Mouse (Mus musculus): ENCODE data around the gene Dennd2a.
A peak's percentile ranks its signal among the peaks of the same experiment; 100 is the strongest.

Dennd2a gene

DNA sequence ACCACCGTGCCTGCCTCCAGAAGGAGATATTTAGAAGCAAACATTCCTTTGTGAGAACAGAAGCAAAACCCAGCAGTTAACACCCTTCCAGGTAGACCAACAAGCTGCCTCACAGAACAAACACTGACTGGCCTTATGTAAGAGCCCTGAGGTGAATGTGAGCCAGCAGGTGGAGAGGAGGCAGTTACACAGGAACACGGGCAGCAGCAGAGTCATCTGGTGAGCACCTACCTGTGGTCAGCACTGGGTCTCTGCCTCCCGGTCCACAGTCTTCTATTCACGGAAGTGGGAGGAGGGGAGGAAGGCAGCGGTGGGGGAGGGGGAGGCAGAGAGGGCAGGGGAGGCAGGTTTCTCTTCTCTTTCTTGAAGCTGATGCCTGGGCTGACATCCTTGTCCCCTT, 35.2 kb downstream of the Dennd2a start:
- DNase-seq (ENCODE audit: low read depth in 2 of 2, low spot score in 2 of 2), result no peak

DNA sequence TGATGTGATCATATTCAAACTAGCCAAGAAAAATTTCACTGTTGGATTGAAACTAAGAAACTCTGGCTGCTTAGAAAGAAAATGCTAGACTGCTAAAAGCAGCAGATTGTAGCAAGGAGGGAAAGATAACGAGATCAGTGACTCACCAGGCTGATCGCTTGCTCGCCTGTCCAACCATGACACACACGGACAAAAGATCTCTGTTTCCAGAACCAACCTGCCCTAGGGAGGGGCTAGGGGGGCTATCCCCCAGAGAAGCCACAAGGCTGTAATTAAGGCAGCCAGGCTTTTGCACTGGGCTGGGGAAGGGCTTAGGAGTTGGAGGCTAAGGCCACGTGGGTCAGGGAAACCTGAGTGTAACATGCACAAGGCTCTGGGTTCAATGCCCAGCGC, 41.9 kb downstream of the Dennd2a start:
- DNase-seq (ENCODE audit: low read depth in 2 of 2, low spot score in 2 of 2), result no peak

DNA sequence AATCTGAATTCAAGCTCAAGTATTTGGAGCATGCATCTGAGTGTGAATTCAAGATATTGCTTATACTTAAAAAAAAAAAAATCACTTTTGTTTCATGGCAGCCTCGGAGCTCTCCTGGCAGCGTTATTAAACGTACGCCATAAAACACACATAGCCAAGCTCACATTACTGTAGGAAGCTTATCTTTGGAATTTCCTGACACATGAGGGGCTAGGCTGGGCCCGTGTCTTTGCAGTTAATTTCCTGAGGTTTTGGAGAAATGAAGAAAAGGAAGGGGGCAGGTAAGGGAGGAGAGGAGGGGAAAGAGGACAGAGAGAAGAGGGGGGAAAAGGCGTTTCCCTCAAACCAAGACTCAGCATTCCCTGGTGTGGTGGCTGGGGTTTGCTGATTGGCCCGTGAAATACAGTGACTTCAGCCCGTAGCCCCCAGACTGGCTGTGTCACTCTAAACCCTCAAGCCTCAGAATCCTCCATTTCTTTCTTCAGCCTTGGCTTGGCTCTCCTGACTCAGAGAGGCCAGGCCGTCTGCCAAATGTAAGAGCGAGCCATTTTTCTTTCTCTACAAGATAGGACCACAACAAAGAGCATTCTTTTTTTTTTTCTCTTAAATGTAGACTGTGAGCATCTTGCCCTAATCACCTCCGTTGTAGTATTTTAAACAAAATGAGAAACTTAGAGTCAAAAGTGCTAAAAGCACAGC, 42.5 kb downstream of the Dennd2a start:
- DNase-seq (ENCODE audit: low read depth in 2 of 2, low spot score in 2 of 2), result no peak

DNA sequence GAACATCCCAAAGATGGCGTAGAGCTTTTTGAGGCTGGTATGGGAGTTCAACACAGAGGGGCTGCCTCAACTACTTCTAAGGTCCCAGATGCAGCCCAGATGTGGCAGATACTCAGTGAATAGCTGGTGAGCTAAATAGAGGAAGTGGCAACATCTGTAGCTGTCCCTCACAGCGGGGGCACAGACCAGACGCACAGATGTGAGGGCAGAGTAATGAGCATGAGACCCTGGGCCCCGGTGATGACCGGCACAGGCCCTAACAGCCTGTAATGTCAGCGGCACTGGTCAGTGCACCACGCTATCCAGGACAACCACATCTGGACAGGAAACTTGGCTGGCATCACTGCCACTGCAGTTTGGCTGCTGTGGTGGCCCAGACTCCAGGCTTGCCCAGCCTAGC, 54.2 kb downstream of the Dennd2a start:
- no peak for DNase-seq (ENCODE audit: low read depth in 2 of 2, low spot score in 2 of 2)

DNA sequence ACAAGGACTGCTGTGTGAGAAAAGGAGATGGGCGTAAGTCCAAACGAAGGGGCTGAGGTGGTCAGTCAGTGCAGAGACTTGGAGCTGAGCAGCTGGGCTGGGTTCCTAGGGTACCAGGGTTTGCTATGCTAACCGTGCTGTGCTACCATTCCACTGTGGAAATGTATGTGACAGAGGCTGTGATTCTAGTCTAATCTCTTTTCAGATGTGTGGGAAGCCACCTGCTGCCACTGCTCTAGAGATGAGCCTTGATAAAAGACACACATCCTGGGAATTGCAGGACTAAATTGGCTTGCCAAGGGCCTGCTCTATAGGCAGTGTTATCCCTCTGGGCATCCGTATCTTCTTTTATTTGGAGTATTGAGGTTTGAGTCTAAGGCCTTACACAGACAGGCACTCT, 60.5 kb downstream of the Dennd2a start:
- no peak for DNase-seq (ENCODE audit: low read depth in 2 of 2, low spot score in 2 of 2)

DNA sequence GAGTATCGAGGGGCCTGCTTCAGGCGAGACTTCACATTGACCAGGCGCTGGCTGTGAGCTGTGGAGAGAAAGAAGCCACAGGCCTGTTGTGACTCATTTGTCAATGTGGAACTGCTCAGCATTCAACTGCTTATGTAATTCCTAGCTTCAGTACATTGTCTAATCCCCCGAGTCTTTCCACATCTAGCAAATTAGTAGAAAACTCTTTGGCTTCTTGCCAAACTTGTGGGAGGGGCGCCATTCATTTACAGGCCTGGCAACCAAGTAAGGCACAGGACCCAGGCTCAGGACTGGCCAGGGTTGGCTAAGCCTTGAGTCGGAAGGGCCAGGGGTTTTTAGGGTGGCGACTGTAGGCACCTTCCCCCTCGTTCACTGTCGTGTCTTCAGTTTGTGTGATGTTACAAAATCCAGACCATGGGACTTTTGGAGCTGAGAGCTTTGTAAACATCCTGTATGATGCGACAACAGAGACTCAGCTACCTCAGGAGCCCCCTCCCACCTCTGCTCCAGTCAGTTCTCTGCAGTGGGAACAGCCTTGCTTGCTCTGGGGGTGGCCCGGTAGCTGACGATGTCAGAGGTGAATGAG, 64.4 kb downstream of the Dennd2a start:
- DNase-seq (ENCODE audit: low read depth in 2 of 2, low spot score in 2 of 2), result no peak

DNA sequence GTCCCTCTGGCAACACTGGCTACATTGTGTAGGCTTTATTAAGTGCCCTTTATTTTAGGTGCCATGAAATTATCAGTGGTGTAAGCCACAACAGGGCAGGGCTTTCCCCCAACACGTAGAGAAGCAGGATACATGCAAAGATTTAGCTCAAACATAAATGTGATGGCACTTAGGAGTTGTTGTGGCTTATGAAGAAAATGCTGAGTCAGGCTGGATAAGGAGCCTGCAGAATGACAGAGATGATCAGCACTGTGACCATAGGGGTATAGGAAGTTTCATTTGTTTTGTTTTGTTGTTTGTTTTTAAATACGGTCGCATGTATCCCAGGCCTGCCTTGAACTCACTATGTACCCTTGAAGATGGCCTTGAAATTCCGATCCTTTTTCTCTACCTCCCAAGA, 65.5 kb downstream of the Dennd2a start:
- no peak for DNase-seq (ENCODE audit: low read depth in 2 of 2, low spot score in 2 of 2)

DNA sequence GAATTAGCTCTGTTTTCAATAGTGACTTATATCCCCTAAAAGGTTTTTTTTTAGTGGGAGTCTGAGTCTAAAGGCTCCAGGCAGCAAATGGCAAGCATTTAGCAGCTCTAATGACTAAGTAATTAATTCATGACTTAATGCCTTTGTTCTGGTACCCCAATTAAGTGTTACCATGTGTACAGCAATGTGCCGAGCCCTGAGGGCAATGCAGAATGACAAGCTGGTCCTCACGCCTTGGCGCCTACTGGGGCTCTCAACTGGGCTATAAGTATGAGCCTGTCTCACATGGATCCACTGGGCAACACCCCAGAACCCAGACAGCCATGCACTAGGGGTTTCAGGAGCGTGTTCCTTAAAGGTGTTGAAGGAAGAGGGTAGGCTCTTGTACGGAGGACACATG, 66.5 kb downstream of the Dennd2a start:
- no peak for DNase-seq (ENCODE audit: low read depth in 2 of 2, low spot score in 2 of 2)

DNA sequence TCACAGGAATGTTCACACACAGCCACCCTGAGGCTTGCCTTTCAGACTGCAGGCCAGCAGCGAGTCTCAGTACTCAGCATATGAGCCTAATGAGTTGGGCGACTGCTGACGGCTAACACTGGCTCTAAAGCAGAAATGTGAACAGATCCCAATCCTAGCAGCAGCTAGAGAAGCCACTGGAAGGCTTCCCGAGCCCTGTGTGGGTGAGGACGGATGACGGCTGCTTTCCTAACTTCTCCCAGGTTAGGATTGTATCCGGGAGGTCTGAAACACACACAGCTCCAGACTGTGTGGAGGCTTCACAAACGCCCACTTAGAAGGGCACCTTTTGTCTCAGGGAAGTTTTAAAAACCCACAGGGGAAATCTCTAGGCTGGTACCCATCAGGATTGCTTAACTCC, 69.4 kb downstream of the Dennd2a start:
- DNase-seq (ENCODE audit: low read depth in 2 of 2, low spot score in 2 of 2), result no peak

DNA sequence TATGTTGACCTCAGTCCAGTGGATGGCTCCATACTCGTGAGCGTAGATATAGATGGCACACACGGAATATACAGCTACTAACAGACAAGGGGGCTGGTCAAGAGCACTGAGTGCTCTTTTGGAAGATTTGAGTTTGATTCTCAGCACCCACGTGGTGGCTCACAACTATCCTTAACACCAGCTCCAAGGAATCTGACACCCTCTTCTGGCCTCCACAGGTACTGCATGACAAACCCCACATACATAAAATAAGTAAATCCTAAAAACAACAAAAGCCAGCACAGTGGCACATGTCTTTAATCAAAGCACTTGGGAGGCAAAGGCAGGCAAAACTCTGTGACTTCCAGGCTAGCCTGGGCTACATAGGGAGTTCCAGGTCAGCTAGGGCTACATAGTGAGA, 74.0 kb downstream of the Dennd2a start:
- no peak for DNase-seq (ENCODE audit: low read depth in 2 of 2, low spot score in 2 of 2)

DNA sequence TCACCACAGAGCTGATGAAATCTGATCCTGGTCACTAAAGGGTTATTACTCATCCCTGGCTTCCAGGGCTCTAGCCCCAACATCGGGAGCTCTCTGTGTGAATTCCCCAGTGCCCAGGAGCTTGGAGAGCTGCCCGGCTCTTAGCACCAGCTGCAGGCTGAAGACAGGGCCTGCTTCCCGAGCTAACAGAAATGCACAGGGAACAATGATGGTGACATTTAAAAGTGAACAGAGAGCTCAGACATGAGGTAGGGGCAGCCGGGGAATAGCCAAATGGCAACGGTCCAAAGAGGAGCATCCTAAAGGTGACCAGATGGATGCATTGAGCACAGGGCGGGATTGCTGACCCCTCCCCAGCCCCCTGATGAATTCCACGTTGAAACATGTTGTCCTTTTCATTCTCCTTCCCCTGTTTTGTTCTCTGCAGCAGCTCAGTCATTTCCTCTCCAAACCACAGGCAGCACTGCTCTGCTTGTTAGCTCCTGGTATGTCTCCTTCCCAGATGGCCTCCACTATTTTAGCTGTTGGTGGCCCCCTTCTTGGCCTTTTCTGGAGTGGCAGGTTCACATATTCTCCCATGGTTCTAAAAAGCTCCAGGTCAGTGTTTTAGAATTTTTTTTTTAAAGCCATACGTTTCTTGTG, 79.0 kb downstream of the Dennd2a start:
- no peak for DNase-seq (ENCODE audit: low read depth in 2 of 2, low spot score in 2 of 2)

DNA sequence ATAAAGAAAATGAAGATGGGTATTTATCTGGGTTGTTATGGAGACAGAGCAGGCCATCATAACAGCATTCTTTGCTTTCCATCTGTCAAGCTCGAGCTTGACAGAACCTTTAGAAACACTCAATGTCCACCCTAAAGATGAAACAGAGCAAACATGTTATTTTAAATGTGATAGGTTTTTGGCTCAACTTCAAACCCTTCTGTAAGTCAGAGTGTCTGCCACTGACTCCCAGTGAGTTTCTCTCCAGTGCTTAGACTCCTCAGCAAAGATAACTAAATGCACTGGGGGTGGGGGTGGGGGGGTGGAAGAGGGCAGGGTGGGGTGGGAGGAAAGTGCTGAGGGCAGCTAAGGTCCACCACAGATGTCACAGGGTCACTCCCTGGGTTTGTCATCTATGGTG, 81.0 kb downstream of the Dennd2a start:
- no peak for DNase-seq (ENCODE audit: low read depth in 2 of 2, low spot score in 2 of 2)

DNA sequence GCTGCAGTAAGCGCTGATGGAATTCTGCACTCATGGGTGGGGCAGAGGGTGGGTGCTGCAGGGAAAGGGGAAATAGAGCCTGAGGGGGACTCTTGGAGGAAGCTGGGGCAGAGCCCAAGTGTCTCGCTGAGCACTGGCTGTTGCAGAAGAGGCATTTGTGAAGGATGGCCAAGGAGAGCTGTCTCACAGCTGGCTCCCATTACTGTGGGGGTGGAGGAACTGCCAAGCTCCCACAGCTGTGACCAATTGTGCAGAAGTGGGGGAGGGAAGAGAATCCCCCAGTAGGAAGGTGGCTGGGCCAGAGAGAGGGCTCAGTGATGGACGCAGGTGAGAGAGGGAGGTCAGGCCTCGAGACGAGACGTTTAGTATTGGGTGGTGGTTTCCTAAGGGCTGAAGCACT, 83.2 kb downstream of the Dennd2a start:
- no peak for DNase-seq (ENCODE audit: low read depth in 2 of 2, low spot score in 2 of 2)

DNA sequence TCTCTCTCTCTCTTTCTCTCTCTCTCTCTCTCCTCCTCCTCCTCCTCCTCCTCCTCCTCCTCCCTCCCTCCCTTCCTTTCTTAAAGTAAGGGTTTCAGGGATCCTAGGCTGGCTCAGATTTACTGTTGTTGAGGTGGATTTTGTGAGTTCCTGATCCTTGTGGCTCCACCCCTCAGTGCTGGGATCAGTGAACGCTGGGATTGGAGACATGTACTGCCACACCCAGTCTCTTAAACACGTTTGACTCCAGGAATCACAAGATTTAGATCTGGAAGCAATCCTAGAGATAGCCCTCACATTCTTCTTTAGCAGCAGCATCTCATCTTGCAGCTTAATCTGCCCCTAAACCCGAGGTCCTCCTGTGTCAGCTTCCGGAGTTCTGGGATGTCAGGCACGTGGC, 84.8 kb downstream of the Dennd2a start:
- DNase-seq (ENCODE audit: low read depth in 2 of 2, low spot score in 2 of 2), result no peak

DNA sequence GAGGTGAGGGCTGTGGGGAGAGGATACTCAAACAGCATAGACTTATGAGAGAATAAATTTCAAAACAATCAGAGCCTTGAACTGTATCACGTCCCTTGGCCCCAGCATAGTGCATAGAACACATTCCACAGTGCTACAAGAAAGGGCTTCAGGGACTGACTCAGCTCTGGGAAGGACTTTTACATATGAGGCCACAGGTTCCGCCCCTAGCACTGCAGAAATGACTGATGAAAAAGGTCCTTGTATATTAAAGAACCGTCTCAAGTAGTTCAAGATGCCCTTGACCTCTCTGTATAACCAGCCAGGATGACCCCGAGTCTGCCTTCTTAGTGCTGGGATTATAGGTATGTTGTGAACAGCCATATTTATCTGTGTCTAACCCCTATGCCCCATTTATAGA, 85.4 kb downstream of the Dennd2a start:
- DNase-seq (ENCODE audit: low read depth in 2 of 2, low spot score in 2 of 2), result no peak

DNA sequence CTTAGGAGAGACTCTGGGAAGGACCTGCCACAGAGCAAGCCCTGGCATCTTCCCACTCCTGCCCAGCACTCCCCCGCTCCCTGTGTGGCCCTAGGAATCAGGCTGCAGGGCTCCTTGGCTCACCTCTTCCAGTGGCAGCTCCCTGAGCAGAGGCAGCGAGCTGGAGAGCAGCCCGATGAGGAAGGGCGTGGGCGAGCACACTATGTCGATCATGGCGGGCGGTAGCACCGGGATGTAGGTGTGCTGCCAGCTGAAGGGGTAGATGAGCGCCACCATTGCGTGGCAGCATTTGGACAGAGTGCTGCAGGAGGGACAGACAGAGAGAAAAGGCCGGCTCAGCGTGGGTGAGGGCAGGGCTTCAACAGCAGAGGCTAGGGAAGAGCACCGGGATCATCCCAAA, 87.6 kb downstream of the Dennd2a start:
- DNase-seq (ENCODE audit: low read depth in 2 of 2, low spot score in 2 of 2), result no peak

DNA sequence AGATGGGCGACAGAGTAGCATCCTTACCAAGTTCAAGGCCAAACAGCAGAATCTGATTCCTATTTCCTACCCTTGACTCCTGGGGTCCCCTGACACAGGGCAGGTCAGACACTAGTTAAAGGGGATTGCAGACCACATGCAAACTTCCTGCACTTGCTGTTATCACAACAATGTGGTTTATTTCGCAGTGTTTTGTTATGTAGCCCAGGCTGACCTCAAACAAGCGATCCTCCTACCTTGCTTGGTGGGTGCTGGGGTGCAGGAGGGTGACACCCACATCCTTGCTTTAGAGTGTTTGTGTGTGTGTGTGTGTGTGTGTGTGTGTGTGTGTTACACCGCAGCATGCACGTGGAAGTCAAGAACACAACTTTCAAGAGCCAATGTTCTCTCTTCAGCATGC, 88.2 kb downstream of the Dennd2a start:
- DNase-seq (ENCODE audit: low read depth in 2 of 2, low spot score in 2 of 2), result no peak

DNA sequence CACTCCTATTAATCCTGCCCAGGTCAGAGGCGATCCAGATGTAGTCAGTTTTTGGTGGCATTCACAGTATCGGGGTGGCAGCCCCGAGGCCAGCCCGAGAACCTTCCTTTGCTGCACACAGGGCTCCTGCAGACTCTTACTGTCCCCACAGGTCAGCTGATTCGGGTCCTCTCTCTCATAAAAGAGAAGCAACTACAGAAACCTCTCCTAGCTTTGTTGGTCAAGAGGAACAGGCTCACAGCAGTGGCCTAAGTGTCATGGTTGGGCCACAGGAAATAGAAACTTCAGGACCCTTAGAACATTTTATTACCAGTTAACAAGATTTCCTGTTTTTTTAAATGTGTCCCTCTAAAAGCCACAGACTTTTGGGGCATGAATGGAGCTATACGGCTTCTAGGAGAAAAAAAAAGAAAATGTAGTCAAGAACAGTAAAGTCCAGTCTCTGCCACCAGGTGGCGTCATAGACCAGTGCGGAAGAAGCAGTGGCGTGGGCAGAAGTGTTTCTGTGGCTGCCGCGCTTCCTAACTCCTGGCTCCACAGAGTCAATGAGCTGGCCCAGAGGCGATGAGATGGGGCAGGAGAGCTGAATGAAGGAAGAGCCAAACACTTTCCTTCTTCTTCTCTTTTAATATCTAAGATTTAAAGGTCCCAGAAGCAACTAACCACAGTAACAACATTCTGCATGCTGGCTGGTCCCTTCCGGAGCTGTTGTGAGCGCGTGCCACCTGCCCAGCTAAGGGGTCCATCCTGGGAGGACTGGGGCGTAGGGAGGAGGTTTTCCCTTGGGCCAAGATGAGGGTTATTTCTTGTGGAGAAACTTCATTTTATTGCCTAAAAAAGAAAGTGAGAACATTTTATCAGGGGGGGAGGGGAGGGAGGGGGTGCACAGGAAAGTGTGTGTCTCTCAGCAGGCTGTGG, 94.8 kb downstream of the Dennd2a start:
- peak; percentile 63 to 74 for DNase-seq (ENCODE audit: low read depth in 2 of 2, low spot score in 2 of 2)

DNA sequence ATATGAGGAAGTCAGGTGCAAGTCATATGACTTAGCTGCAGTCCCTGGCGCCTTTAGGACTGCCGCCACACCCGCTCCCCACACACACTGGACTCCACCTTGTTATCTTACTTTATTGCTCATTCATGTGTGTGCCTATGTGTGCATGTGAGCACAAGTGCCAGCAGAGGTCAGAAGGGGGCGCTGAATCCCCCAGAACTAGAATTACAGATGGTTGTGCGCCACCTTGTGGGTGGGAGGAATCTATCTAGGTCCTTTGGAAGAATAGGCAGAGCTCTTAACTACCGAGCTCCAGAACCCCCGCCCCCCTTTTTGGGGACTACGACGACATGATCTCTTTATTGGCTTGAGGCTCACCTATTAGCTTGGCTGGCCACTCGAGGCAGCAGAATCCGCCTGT, 97.6 kb downstream of the Dennd2a start:
- DNase-seq (ENCODE audit: low read depth in 2 of 2, low spot score in 2 of 2), result peak in 1 of 2 experiments; percentile 20

DNA sequence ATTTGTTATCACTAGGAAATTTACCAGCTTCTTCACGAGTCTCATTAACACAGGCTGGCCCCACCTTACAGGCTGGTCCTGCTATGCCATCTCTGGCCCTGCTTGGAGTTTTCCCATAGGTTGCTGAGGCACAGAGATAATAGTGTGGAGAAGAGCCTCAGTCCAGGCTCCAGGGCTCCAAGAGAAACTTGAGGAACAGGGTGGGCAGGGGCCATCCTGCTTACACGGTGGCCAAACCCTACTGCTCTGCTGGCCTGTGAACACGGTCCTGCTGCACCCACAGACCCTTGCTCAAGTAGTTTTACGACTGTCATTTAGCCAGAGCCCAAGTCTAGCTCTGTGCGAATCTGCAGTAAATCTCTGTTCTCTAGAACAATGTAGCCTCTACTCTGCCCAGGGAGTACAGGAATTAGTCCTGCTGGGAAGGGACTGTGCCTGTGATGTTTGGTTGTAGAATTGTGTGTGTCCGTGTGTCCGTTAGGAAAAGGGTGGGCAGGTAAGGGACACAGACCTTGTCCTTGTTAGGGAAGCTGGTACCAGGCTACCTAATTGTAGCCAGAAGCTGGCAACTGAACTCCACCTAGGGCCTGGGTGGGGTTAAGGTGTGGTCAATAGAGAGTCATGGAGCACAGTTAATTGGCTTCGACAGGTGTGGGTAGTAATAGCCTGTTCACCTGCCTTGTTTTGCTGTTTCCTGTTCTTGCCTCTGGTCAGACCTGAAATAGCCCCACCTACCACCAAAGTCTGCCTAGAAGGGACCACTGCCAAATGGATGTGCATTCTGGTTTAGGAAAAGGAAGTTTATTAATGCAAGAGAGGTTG, 102.1 kb downstream of the Dennd2a start:
- no peak for DNase-seq (ENCODE audit: low read depth in 2 of 2, low spot score in 2 of 2)

DNA sequence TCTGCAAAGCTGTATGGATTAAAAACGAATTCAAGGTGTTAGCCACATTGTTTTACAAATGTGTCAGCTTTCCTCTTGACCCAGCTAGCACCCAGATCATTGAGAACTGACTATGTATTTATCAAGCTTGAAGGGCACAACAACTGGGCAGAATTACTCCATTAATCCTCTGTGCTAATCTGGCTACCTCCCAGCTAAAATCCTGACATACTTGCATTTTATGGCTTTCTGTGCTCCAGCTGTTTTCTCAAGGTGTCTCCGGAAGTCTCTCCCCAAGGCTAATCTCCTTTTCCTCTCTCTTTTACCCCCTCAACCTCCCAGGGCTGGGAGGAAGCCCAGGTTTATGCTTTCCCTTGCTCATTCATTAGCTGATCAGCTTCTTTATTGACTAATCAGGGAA, 103.1 kb downstream of the Dennd2a start:
- no peak for DNase-seq (ENCODE audit: low read depth in 2 of 2, low spot score in 2 of 2)
